Mouse (Mus musculus): ENCODE results near the gene Gm12184. TPM values are rescaled to one million over a fixed set of nuclear protein-coding genes. Genes with fewer than 3 reads are reported as not detected.

The Gm12184 gene
- total RNA-seq, 2 experiments from 2014 or later = 5.3 to 5.4 TPM

GRCm38 (mm10) chr11:48775483-48775882, 51.0 kb downstream of the Gm12184 start:
- DNase-seq (ENCODE audit: low spot score in 2 of 2) = peak in 1 of 2 experiments; percentile 44

Other genes with a start within 250 kb of the Gm12184 start
- gene Rack1, start 26.3 kb downstream of the Gm12184 start, total RNA-seq (2021) = 100 to 1,000 TPM; 940 to 975 TPM
- gene Trim41, start 9.3 kb downstream of the Gm12184 start, total RNA-seq (2021) = 10 to 100 TPM; 62.4 to 69.7 TPM
- gene Trim7, start 515 bp downstream of the Gm12184 start, total RNA-seq (2021) = 10 to 100 TPM in 1 of 2 experiments, 1 to 10 TPM in 1; 9.5 to 14.2 TPM
- 10 to 100 TPM; 17.3 to 20.1 TPM for gene Irgm1, start 45.0 kb upstream of the Gm12184 start, total RNA-seq (2021)
- under 1 TPM; 0.73 to 0.96 TPM for gene Gm5431, start 75.6 kb upstream of the Gm12184 start, total RNA-seq (2021)
- 1 to 10 TPM; 8.2 to 9.1 TPM for gene Psme2b, start 119.5 kb upstream of the Gm12184 start, total RNA-seq (2021)
- under 1 TPM; 0.14 to 0.28 TPM for gene Olfr56, start 152.2 kb upstream of the Gm12184 start, total RNA-seq (2021)
- 1 to 10 TPM; 1.5 to 1.6 TPM for gene 9930111J21Rik1, start 152.7 kb upstream of the Gm12184 start, total RNA-seq (2021)
- 1 to 10 TPM in 1 of 2 experiments, under 1 TPM in 1; 0.87 to 2.5 TPM for gene Gm12185, start 165.6 kb upstream of the Gm12184 start, total RNA-seq (2021)
- 1 to 10 TPM; 1.9 to 4.2 TPM for gene Tgtp1, start 167.5 kb upstream of the Gm12184 start, total RNA-seq (2021)
- gene 9930111J21Rik2, start 224.6 kb upstream of the Gm12184 start, total RNA-seq (2021) = 1 to 10 TPM; 1.6 to 2.8 TPM
- 1 to 10 TPM in 1 of 2 experiments, not detected in 1; 1.2 TPM for gene Tgtp2, start 237.6 kb upstream of the Gm12184 start, total RNA-seq (2021)
- 1 to 10 TPM; 3.3 to 6.7 TPM for gene Ifi47, start 249.9 kb upstream of the Gm12184 start, total RNA-seq (2021)

All from adrenal gland, postnatal 4 days (tissue).